24 mouse cellular contexts compared by ENCODE assay signal in genomic region chr5:141182442-141182841, GRCm38 (mm10). TPM values are rescaled to one million over a fixed set of nuclear protein-coding genes. Genes with fewer than 3 reads are reported as not detected.
DNase-seq lines count a peak whose midpoint lies in the region; ATAC-seq and TF ChIP-seq lines count a peak whose summit lies in the region.
"Had no signal": no experiment of that assay in that cellular context is flagged by ENCODE, and none has a peak within 500 bp of the region (broad histone marks: within the 10 kb centered on the region; RNA-seq: fewer than 3 reads in every experiment).

No protein-coding gene starts in this region.

- TF ChIP-seq CTCF in brain, embryonic 14.5 days (IDR thresholded peaks at IDR 0.05; ENCODE audit: borderline replicate concordance, extremely low read depth, insufficient read depth, insufficient read length): no peak

- no peaks in the 10 kb centered on the region for H3K36me3 ChIP-seq in hindbrain, embryonic 16.5 days (ENCODE audit: control insufficient read depth, insufficient read depth, low read length)
- no peaks in the 10 kb centered on the region for H3K36me3 ChIP-seq in hindbrain, embryonic 13.5 days
- H3K36me3 ChIP-seq in midbrain, embryonic 12.5 days: no peaks in the 10 kb centered on the region
- H3K36me3 ChIP-seq: heart, embryonic 10.5 days; hindbrain, embryonic 15.5 days; kidney, embryonic 15.5 days; limb, embryonic 13.5 days; neural tube, embryonic 13.5 days; stomach, embryonic 15.5 days had no signal

- no peaks in the 10 kb centered on the region for H3K27me3 ChIP-seq in hindbrain, embryonic 16.5 days (replicated peaks; ENCODE audit: control insufficient read depth, insufficient read depth, low read length)
- H3K27me3 ChIP-seq in hindbrain, embryonic 13.5 days: 0 out of 2 replicates have a peak, but pooled peaks cover 2% of the 10 kb centered on the region
- no peaks in the 10 kb centered on the region for H3K27me3 ChIP-seq in midbrain, embryonic 12.5 days
- H3K27me3 ChIP-seq: hindbrain, embryonic 15.5 days; kidney, embryonic 15.5 days; limb, embryonic 13.5 days; neural tube, embryonic 13.5 days; stomach, embryonic 15.5 days had no signal

- no peak overlapping the region for H3K4me2 ChIP-seq in hindbrain, embryonic 16.5 days (ENCODE audit: low read length)
- H3K4me2 ChIP-seq in hindbrain, embryonic 13.5 days: no peak overlapping the region
- no peak overlapping the region for H3K4me2 ChIP-seq in midbrain, embryonic 12.5 days (replicated peaks)
- H3K4me2 ChIP-seq: hindbrain, embryonic 15.5 days; kidney, embryonic 15.5 days; limb, embryonic 13.5 days; neural tube, embryonic 13.5 days; stomach, embryonic 15.5 days had no signal

- WGBS in hindbrain, embryonic 16.5 days: 58% methylated on average over 6 of the region's 6 CpGs
- 60% methylated on average over 6 of the region's 6 CpGs for WGBS in hindbrain, embryonic 13.5 days
- 62% methylated on average over 6 of the region's 6 CpGs for WGBS in midbrain, embryonic 12.5 days

- peak; percentile 54; the same call in 1 of the 2 replicates for ATAC-seq in hindbrain, embryonic 16.5 days
- no peak for ATAC-seq in hindbrain, embryonic 13.5 days (ENCODE audit: low FRiP score)
- ATAC-seq in midbrain, embryonic 12.5 days (ENCODE audit: low FRiP score, low read depth): 0 out of 2 replicates have a peak, but pooled peaks have one; percentile 27
- ATAC-seq: forebrain, embryonic 14.5 days; intestine, postnatal 0 days had no signal

- no peak overlapping the region for H3K4me3 ChIP-seq in hindbrain, embryonic 16.5 days (ENCODE audit: low read length)
- H3K4me3 ChIP-seq in hindbrain, embryonic 13.5 days: no peak overlapping the region
- H3K4me3 ChIP-seq in midbrain, embryonic 12.5 days: no peak overlapping the region
- H3K4me3 ChIP-seq: erythroblast, embryonic 14.5 days; heart, embryonic 10.5 days; hindbrain, embryonic 15.5 days; kidney, embryonic 15.5 days; limb, embryonic 13.5 days; neural tube, embryonic 13.5 days; stomach, embryonic 15.5 days had no signal

- H3K27ac ChIP-seq in hindbrain, embryonic 16.5 days (ENCODE audit: low read depth, low read length): no peak overlapping the region
- H3K27ac ChIP-seq in hindbrain, embryonic 13.5 days: no peak overlapping the region
- H3K27ac ChIP-seq in midbrain, embryonic 12.5 days (replicated peaks): no peak overlapping the region
- H3K27ac ChIP-seq: heart, embryonic 10.5 days; hindbrain, embryonic 15.5 days; kidney, embryonic 15.5 days; limb, embryonic 13.5 days; liver, embryonic 14.5 days; neural tube, embryonic 13.5 days; stomach, embryonic 15.5 days had no signal

- H3K9ac ChIP-seq in hindbrain, embryonic 16.5 days (ENCODE audit: low read depth, low read length): no peak overlapping the region
- no peak overlapping the region for H3K9ac ChIP-seq in hindbrain, embryonic 13.5 days
- no peak overlapping the region for H3K9ac ChIP-seq in midbrain, embryonic 12.5 days (replicated peaks)
- H3K9ac ChIP-seq: hindbrain, embryonic 15.5 days; kidney, embryonic 15.5 days; limb, embryonic 13.5 days; liver, embryonic 14.5 days; neural tube, embryonic 13.5 days; stomach, embryonic 15.5 days had no signal

- no peaks in the 10 kb centered on the region for H3K4me1 ChIP-seq in hindbrain, embryonic 16.5 days (ENCODE audit: control insufficient read depth, insufficient read depth, low read depth, low read length)
- 0 out of 2 replicates have a peak, but pooled peaks cover 3% of the 10 kb centered on the region for H3K4me1 ChIP-seq in hindbrain, embryonic 13.5 days (replicated peaks)
- H3K4me1 ChIP-seq in midbrain, embryonic 12.5 days: no peaks in the 10 kb centered on the region
- H3K4me1 ChIP-seq: heart, embryonic 10.5 days; hindbrain, embryonic 15.5 days; kidney, embryonic 15.5 days; limb, embryonic 13.5 days; neural tube, embryonic 13.5 days; stomach, embryonic 15.5 days had no signal

- TF ChIP-seq POLR2A in brain, embryonic 14.5 days (IDR thresholded peaks at IDR 0.05; ENCODE audit: borderline replicate concordance, extremely low read depth, insufficient read depth, insufficient read length, poor library complexity, severe bottlenecking): no peak

- no peaks in the 10 kb centered on the region for H3K9me3 ChIP-seq in hindbrain, embryonic 16.5 days (ENCODE audit: control insufficient read depth, low read length)
- no peaks in the 10 kb centered on the region for H3K9me3 ChIP-seq in hindbrain, embryonic 13.5 days
- H3K9me3 ChIP-seq in midbrain, embryonic 12.5 days: no peaks in the 10 kb centered on the region
- H3K9me3 ChIP-seq: heart, embryonic 10.5 days; hindbrain, embryonic 15.5 days; kidney, embryonic 15.5 days; limb, embryonic 13.5 days; neural tube, embryonic 13.5 days; stomach, embryonic 15.5 days had no signal

- DNase-seq in brain, embryonic 14.5 days (ENCODE audit: low read depth): peak; percentile 33
- DNase-seq in embryo, embryonic 11 days: peak; percentile 13
- no peak for DNase-seq in heart, adult 11 months
- DNase-seq in c-Kit-positive CD71-positive TER-119-positive erythroid progenitor cells, embryonic 14.5 days (ENCODE audit: low spot score): no peak
- no peak for DNase-seq in yolk sac, embryonic 10.5 days (ENCODE audit: low spot score)
- DNase-seq: adrenal gland, postnatal 36 days; B cell, adult 2 months; cerebellum, adult 8-10 months; gastrocnemius, postnatal 36 days; right cerebral cortex, postnatal 25 days; thymus, postnatal 14 days had no signal

RNA-seq across cellular contexts. Expression of gene Sdk1, which starts 58.8 kb away (rescaled TPM):
- polyA plus RNA-seq in hindbrain, embryonic 16.5 days (2015; fragmentation: Nextera tagmentation; extraction: Ambion mirVana): 2.0 and 2.3 TPM in 2 replicates
- polyA plus RNA-seq in hindbrain, embryonic 13.5 days (2015; fragmentation: Nextera tagmentation; extraction: Ambion mirVana): 1.8 and 1.9 TPM in 2 replicates
- polyA plus RNA-seq in brain, embryonic 14.5 days (2012; rRNA removed): 3.7 and 7.3 TPM in 2 replicates
- polyA plus RNA-seq in midbrain, embryonic 12.5 days (2016; fragmentation: Nextera tagmentation; extraction: Ambion mirVana): 1.4 and 1.7 TPM in 2 replicates
- polyA plus RNA-seq: erythroblast, embryonic 14.5 days had no signal

Comparison
In these comparisons a context has a peak if more than half of its experiments do, and no peak if none do; other contexts are left out.
1. DNase-seq: peak in brain, embryonic 14.5 days (single experiment) and embryo, embryonic 11 days (single experiment); none in heart, adult 11 months (single experiment), c-Kit-positive CD71-positive TER-119-positive erythroid progenitor cells, embryonic 14.5 days (single experiment) and yolk sac, embryonic 10.5 days (single experiment).